Mouse (Mus musculus): ENCODE measurements at regions not wholly inside any gene's neighbourhood (a gene's known extent, or its start where the extent isn't known, plus 50 kb on each side); places are given as distances from the start of the nearest gene placed in this dataset.
"Not testable (repeated sequence)": the region's sequence is repeated elsewhere in the genome, so short reads cannot be mapped to it uniquely, and the experiment has no call there.

GRCm38 (mm10) chr1:73625365-73625764 is 498.9 kb downstream of the Tns1 start:
- Histone ChIP-seq H3K79me2 (ENCODE audit: control insufficient read depth, insufficient read depth, low read length, poor library complexity) (no peaks in the 10 kb centered on the region), H3K4me3 (ENCODE audit: control insufficient read depth in 1 of 2, insufficient read depth in 1 of 2, low read depth in 2 of 2, low read length in 2 of 2) (no peak overlapping the region), H3K4me1 (ENCODE audit: control insufficient read depth in 1 of 2, insufficient read depth in 2 of 2, low read length in 2 of 2) (no peaks in the 10 kb centered on the region), H3K9ac (ENCODE audit: control insufficient read depth, low read depth, low read length, poor library complexity, severe bottlenecking) (no peak overlapping the region), H3K27me3 (ENCODE audit: control insufficient read depth in 1 of 2, insufficient read depth in 2 of 2, low read length in 2 of 2) (no peaks in the 10 kb centered on the region), H3K27ac (ENCODE audit: control insufficient read depth, low read depth, low read length) (no peak overlapping the region), H3K9me3 (replicated peaks; ENCODE audit: insufficient read depth, low read length) (no peaks in the 10 kb centered on the region), H3K36me3 (ENCODE audit: control insufficient read depth in 1 of 2, insufficient read depth in 2 of 2, low read length in 2 of 2) (no peaks in the 10 kb centered on the region)
- DNase-seq (ENCODE audit: low read depth, low spot score): no peak
- TF ChIP-seq TBP (IDR thresholded peaks at IDR 0.05; ENCODE audit: low read depth, low read length) (no peak), RAD21 (IDR thresholded peaks at IDR 0.05; ENCODE audit: low read depth, low read length) (no peak), TAL1 (IDR thresholded peaks at IDR 0.05; ENCODE audit: low read length) (no peak), ELF1 (IDR thresholded peaks at IDR 0.05; ENCODE audit: low read depth, low read length) (no peak), CTCF (IDR thresholded peaks at IDR 0.05 in 2 of 3, conservative IDR thresholded peaks at IDR 0.05 in 1 of 3; ENCODE audit: control insufficient read depth in 1 of 3, insufficient read depth in 1 of 3, low read depth in 2 of 3, low read length in 3 of 3, poor library complexity in 1 of 3, severe bottlenecking in 1 of 3) (no peak), HCFC1 (IDR thresholded peaks at IDR 0.05; ENCODE audit: low read depth, low read length) (no peak), UBTF (IDR thresholded peaks at IDR 0.05; ENCODE audit: borderline replicate concordance, insufficient read depth, low read depth, low read length) (no peak), ZKSCAN1 (IDR thresholded peaks at IDR 0.05; ENCODE audit: low read depth, low read length) (no peak), SMC3 (IDR thresholded peaks at IDR 0.05; ENCODE audit: low read depth, low read length) (no peak), NRF1 (IDR thresholded peaks at IDR 0.05; ENCODE audit: insufficient read depth, low read depth, low read length, poor library complexity, severe bottlenecking) (no peak), USF1 (IDR thresholded peaks at IDR 0.05; ENCODE audit: low read depth, low read length) (no peak), CHD2 (IDR thresholded peaks at IDR 0.05; ENCODE audit: low read length) (no peak), KAT2A (conservative IDR thresholded peaks at IDR 0.05; ENCODE audit: low read depth, low read length) (no peak)

DNA sequence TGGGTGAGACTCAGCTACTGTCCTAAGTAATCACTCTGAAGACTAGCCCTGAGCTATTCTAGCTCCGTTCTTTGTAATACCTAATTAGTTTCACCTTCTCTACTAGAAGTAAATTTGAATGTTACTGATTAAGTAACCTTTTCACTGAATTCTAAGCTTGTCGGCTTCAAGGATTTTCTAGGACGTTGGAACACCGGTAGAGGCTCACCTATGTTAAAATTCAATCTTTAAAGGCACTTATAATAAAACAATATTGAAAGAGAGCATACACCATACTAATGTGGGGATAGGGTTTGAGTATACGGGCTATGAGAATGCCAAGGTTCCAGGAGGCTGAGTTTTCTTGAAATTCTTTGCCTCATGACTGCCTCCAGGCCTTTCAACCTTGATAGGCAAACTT is 503.1 kb downstream of the Tns1 start:
- not testable (repeated sequence) for H3K9me3 ChIP-seq (replicated peaks; ENCODE audit: insufficient read depth, low read length); H3K36me3 ChIP-seq (ENCODE audit: control insufficient read depth in 1 of 2, insufficient read depth in 2 of 2, low read length in 2 of 2); H3K4me1 ChIP-seq (ENCODE audit: control insufficient read depth in 1 of 2, insufficient read depth in 2 of 2, low read length in 2 of 2); H3K4me3 ChIP-seq (ENCODE audit: control insufficient read depth in 1 of 2, insufficient read depth in 1 of 2, low read depth in 2 of 2, low read length in 2 of 2); DNase-seq (ENCODE audit: low read depth, low spot score); H3K9ac ChIP-seq (ENCODE audit: control insufficient read depth, low read depth, low read length, poor library complexity, severe bottlenecking); H3K79me2 ChIP-seq (ENCODE audit: control insufficient read depth, insufficient read depth, low read length, poor library complexity); H3K27me3 ChIP-seq (ENCODE audit: control insufficient read depth in 1 of 2, insufficient read depth in 2 of 2, low read length in 2 of 2); H3K27ac ChIP-seq (ENCODE audit: control insufficient read depth, low read depth, low read length)

DNA sequence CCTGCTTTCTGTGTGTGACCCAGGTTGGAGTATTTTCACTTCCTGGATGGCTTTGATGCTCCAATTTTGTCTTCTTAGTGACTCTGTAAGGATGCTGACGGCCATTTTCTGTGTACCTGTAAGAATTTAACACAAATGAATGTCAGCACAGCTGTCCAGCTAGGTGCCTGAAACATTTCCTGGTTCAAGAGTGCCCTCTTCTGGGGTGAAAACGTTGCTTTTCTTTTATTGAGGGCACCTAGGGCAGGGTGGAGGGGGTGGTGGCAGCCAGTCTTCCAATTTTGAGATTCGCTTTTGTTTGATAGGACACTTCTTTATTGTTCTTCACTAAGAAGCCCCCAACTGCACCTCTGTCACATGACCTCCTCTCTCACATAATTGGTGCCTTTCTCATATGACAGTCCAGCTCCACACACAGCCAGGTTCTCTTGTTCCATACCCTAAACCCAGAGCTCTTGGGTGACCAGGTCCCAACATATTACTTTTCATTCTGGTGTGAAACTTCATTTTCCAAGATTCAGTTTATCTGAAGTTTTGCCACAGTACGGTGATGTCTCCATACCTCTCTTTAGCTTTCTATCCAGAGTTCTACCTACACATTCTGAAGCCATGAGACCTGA is 505.6 kb downstream of the Tns1 start:
- no peaks in the 10 kb centered on the region for H3K9me3 ChIP-seq (replicated peaks; ENCODE audit: insufficient read depth, low read length)
- no peaks in the 10 kb centered on the region for H3K36me3 ChIP-seq (ENCODE audit: control insufficient read depth in 1 of 2, insufficient read depth in 2 of 2, low read length in 2 of 2)
- DNase-seq (ENCODE audit: low read depth, low spot score): no peak
- H3K27ac ChIP-seq (ENCODE audit: control insufficient read depth, low read depth, low read length): no peak overlapping the region
- no peaks in the 10 kb centered on the region for H3K4me1 ChIP-seq (ENCODE audit: control insufficient read depth in 1 of 2, insufficient read depth in 2 of 2, low read length in 2 of 2)
- H3K79me2 ChIP-seq (ENCODE audit: control insufficient read depth, insufficient read depth, low read length, poor library complexity): no peaks in the 10 kb centered on the region
- no peak for TF ChIP-seq TCF12 (IDR thresholded peaks at IDR 0.05; ENCODE audit: low read depth, low read length)
- TF ChIP-seq GABPA (IDR thresholded peaks at IDR 0.05; ENCODE audit: low read depth, low read length): no peak
- TF ChIP-seq EP300 (IDR thresholded peaks at IDR 0.05; ENCODE audit: low read depth in 1 of 2, low read length in 2 of 2): no peak
- no peak for TF ChIP-seq UBTF (IDR thresholded peaks at IDR 0.05; ENCODE audit: borderline replicate concordance, insufficient read depth, low read depth, low read length)
- TF ChIP-seq MYC (IDR thresholded peaks at IDR 0.05; ENCODE audit: low read depth, low read length): no peak
- no peak for TF ChIP-seq NRF1 (IDR thresholded peaks at IDR 0.05; ENCODE audit: insufficient read depth, low read depth, low read length, poor library complexity, severe bottlenecking)
- TF ChIP-seq CHD1 (IDR thresholded peaks at IDR 0.05; ENCODE audit: low read depth, low read length): no peak
- TF ChIP-seq TAL1 (IDR thresholded peaks at IDR 0.05; ENCODE audit: low read length): no peak
- TF ChIP-seq ZC3H11A (IDR thresholded peaks at IDR 0.05; ENCODE audit: low read depth, low read length): no peak
- TF ChIP-seq POLR2AphosphoS2 (IDR thresholded peaks at IDR 0.05; ENCODE audit: low read length): no peak
- no peak for TF ChIP-seq JUND (IDR thresholded peaks at IDR 0.05; ENCODE audit: low read depth, low read length)
- no peak for TF ChIP-seq ZKSCAN1 (IDR thresholded peaks at IDR 0.05; ENCODE audit: low read depth, low read length)
- no peak for TF ChIP-seq CHD2 (IDR thresholded peaks at IDR 0.05; ENCODE audit: low read length)
- TF ChIP-seq USF2 (IDR thresholded peaks at IDR 0.05; ENCODE audit: borderline replicate concordance in 1 of 2, insufficient read depth in 1 of 2, low read depth in 1 of 2, low read length in 2 of 2): no peak
- no peak for TF ChIP-seq KAT2A (conservative IDR thresholded peaks at IDR 0.05; ENCODE audit: low read depth, low read length)
- TF ChIP-seq GATA1 (IDR thresholded peaks at IDR 0.05; ENCODE audit: low read depth, low read length): no peak
- TF ChIP-seq ZMIZ1 (IDR thresholded peaks at IDR 0.05; ENCODE audit: low read depth, low read length): no peak
- H3K9ac ChIP-seq (ENCODE audit: control insufficient read depth, low read depth, low read length, poor library complexity, severe bottlenecking): no peak overlapping the region
- H3K27me3 ChIP-seq (ENCODE audit: control insufficient read depth in 1 of 2, insufficient read depth in 2 of 2, low read length in 2 of 2): no peaks in the 10 kb centered on the region
- no peak overlapping the region for H3K4me3 ChIP-seq (ENCODE audit: control insufficient read depth in 1 of 2, insufficient read depth in 1 of 2, low read depth in 2 of 2, low read length in 2 of 2)
